Mouse (Mus musculus) kidney, embryonic 14.5 days (tissue): Measurements from ENCODE around the gene Mgat5. TPM values are rescaled to one million over a fixed set of nuclear protein-coding genes. Genes with fewer than 3 reads are reported as not detected.

ENCODE experiments used
- ATAC-seq: fragments of 200-750 bp; cut with Nextera tagmentation; 2 replicates; pipeline ENCODE4 v1.8.0; 2017; ENCODE audit warnings: moderate number of reproducible peaks, mild to moderate bottlenecking, moderate TSS enrichment, moderate library complexity; ENCODE audit not compliant: low FRiP score, low TSS enrichment
- H3K27ac ChIP-seq: fragments of 300-500 bp; sonication (generic); 2 replicates; pipeline ENCODE4 v1.5.1; 2014; ENCODE audit warnings: low read depth, mild to moderate bottlenecking, low read length, moderate library complexity, mixed read lengths
- H3K27me3 ChIP-seq: fragments of 300-500 bp; sonication (generic); 2 replicates; pipeline ENCODE4 v1.6.1; 2014; ENCODE audit warnings: mild to moderate bottlenecking, low read length; ENCODE audit not compliant: control insufficient read depth, insufficient read depth
- H3K36me3 ChIP-seq: fragments of 300-500 bp; sonication (generic); 2 replicates; pipeline ENCODE4 v1.6.1; 2014; ENCODE audit warnings: low read length, mixed read lengths; ENCODE audit not compliant: control insufficient read depth, insufficient read depth
- H3K4me1 ChIP-seq: fragments of 300-500 bp; sonication (generic); 2 replicates; pipeline ENCODE4 v1.6.1; 2014; ENCODE audit warnings: low read length, mixed read lengths; ENCODE audit not compliant: control insufficient read depth, insufficient read depth
- H3K4me2 ChIP-seq: fragments of 300-500 bp; sonication (generic); replicated peaks from 2 replicates; pipeline ENCODE4 v1.6.1; 2014; ENCODE audit warnings: low read depth, mild to moderate bottlenecking, low read length
- H3K4me3 ChIP-seq: fragments of 300-500 bp; sonication (generic); 2 replicates; pipeline ENCODE4 v1.5.1; 2014; ENCODE audit warnings: mild to moderate bottlenecking, low read length
- H3K9ac ChIP-seq: fragments of 300-500 bp; sonication (generic); 2 replicates; pipeline ENCODE4 v1.6.1; 2014; ENCODE audit warnings: low read depth, mild to moderate bottlenecking, low read length, moderate library complexity
- H3K9me3 ChIP-seq: fragments of 300-500 bp; sonication (generic); 2 replicates; pipeline ENCODE4 v1.6.1; 2016; ENCODE audit warnings: low read length; ENCODE audit not compliant: control insufficient read depth
- WGBS: fragments of 180-500 bp; shearing (Covaris S2); extraction: QIAGEN DNeasy Blood & Tissue Kit; methylation state at CpG from one replicate; pipeline ENCODE4 v1.1.7; 2014; 5-methylcytosine and 5-hydroxymethylcytosine counted together
- polyA plus RNA-seq: library from polyadenylated mRNA; unstranded; fragments of >200 nt; fragmentation: Nextera tagmentation; extraction: Ambion mirVana; gene quantifications from 2 replicates; pipeline ENCODE4 v1.2.1, GENCODE M21; 2014

Mgat5 gene
- 8.4 and 11.0 TPM in 2 replicates for polyA plus RNA-seq

- H3K27ac ChIP-seq: peak within 1 kb of the TSS; percentile 84
- 0 out of 2 replicates have a peak, but pooled peaks cover 14% of the 10 kb centered on the region for H3K4me1 ChIP-seq
- H3K27me3 ChIP-seq: no peaks in the 10 kb centered on the region
- WGBS: under 1% methylated on average over 48 of the region's 51 CpGs
- H3K4me3 ChIP-seq: peak within 1 kb of the TSS; percentile 86
- no peaks in the 10 kb centered on the region for H3K36me3 ChIP-seq
- peak; percentile 92 for ATAC-seq
- no peaks in the 10 kb centered on the region for H3K9me3 ChIP-seq
- H3K4me2 ChIP-seq: peak within 1 kb of the TSS; percentile 81
- H3K9ac ChIP-seq: peak within 1 kb of the TSS; percentile 78
These were observed at the start of gene Mgat5 for GRCm38 (mm10) chr1:127204817-127205485. Gene Mgat5, plus strand, starts transcription at chr1:127205015.

- Histone ChIP-seq H3K9me3 (no peaks in the 10 kb centered on the region), H3K27ac (no peak overlapping the region), H3K36me3 (no peaks in the 10 kb centered on the region), H3K4me3 (no peak overlapping the region), H3K9ac (no peak overlapping the region), H3K27me3 (no peaks in the 10 kb centered on the region), H3K4me2 (no peak overlapping the region), H3K4me1 (no peaks in the 10 kb centered on the region)
- WGBS: 92% methylated on average over 5 of the region's 5 CpGs
- no peak for ATAC-seq
These were observed 44.6 kb upstream of the Mgat5 start for GRCm38 (mm10) chr1:127160118-127160760.

DNA sequence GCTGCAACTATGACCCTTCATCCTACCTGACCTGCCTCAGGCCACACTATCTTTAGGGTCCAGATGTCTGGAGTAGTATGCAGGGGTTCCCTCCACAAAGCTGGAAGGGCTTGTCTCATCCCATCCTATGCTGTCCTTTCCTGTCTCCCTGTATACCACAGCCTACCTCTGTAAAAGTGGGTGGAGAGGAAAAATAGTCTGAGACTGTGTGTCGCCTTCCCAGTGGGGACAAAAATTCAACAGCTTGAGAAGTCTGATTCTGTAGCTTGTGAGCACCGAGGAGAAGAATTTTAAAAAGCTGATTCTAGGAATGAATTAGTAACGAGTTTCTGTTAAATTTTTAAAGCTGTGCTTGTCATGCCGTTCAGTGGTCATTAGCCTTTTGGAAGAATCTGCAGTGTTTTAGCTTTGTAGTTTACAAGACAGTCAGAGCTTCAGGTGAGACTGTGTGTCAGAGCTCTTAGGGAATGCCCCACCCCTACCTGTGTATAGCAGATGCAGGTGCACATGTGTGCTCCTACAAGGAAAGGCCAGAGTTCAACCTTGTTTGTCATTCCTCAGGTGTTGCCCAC lies 40.1 kb upstream of the Mgat5 start:
- H3K27me3 ChIP-seq: no peaks in the 10 kb centered on the region
- H3K9me3 ChIP-seq: no peaks in the 10 kb centered on the region
- H3K36me3 ChIP-seq: no peaks in the 10 kb centered on the region
- H3K4me3 ChIP-seq: no peak overlapping the region
- no peak overlapping the region for H3K9ac ChIP-seq
- H3K27ac ChIP-seq: no peak overlapping the region
- H3K4me1 ChIP-seq: no peaks in the 10 kb centered on the region
- 92% methylated on average over 4 of the region's 4 CpGs for WGBS
- no peak for ATAC-seq
- no peak overlapping the region for H3K4me2 ChIP-seq

DNA sequence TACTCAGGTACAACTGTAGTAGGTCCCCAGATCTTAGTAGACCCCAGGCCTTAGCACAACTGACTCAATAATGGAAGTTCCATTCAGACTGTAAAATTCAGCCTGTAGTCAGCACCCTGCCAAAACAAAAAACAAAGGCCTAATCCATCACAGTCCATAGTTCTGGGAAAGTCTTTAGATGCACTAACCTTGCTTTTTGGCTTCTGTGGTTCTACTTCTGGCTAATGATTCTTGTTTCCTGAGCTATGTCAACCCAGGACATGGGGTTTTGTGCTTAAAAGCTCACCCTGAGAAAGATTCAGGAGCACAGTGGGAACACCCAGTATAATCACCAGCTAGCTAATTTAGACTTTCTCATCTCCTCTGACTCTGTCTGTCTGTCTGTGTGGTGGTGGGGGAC lies 38.3 kb upstream of the Mgat5 start:
- ATAC-seq: no peak
- Histone ChIP-seq H3K4me1 (no peaks in the 10 kb centered on the region), H3K9ac (no peak overlapping the region), H3K27ac (no peak overlapping the region), H3K36me3 (no peaks in the 10 kb centered on the region), H3K27me3 (no peaks in the 10 kb centered on the region), H3K4me3 (no peak overlapping the region), H3K9me3 (no peaks in the 10 kb centered on the region), H3K4me2 (no peak overlapping the region)

- Histone ChIP-seq H3K4me1 (no peaks in the 10 kb centered on the region), H3K9ac (no peak overlapping the region), H3K9me3 (no peaks in the 10 kb centered on the region), H3K4me2 (no peak overlapping the region), H3K4me3 (no peak overlapping the region), H3K27me3 (no peaks in the 10 kb centered on the region), H3K27ac (no peak overlapping the region), H3K36me3 (no peaks in the 10 kb centered on the region)
- ATAC-seq: no peak
- 83% methylated on average over 1 of the region's 1 CpGs for WGBS
These were observed 37.2 kb upstream of the Mgat5 start for GRCm38 (mm10) chr1:127167586-127167985.

DNA sequence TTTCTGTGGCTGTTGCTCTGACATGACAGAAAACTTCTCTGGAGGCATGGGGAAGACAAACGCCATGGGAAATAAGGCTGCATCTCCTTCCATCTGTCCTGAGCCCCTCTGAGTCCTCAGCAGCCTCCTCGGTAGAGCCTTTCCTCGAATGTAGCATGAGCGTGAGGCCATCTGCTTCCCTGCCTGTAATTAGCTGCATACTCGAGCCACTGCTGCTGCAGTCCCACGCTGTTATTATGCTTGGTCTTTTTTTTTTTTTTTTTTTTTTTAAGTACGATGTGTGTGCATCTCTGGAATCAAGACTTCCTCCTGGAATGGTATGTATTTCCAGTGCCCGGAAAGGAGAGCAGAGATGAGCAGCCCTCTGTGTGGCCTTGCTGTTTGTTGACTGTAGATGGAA lies 36.6 kb upstream of the Mgat5 start:
- no peak for ATAC-seq
- Histone ChIP-seq H3K36me3 (no peaks in the 10 kb centered on the region), H3K4me3 (no peak overlapping the region), H3K9me3 (no peaks in the 10 kb centered on the region), H3K27ac (no peak overlapping the region), H3K4me1 (no peaks in the 10 kb centered on the region), H3K4me2 (no peak overlapping the region), H3K27me3 (no peaks in the 10 kb centered on the region), H3K9ac (no peak overlapping the region)
- 66% methylated on average over 8 of the region's 8 CpGs for WGBS

- H3K4me2 ChIP-seq: no peak overlapping the region
- no peaks in the 10 kb centered on the region for H3K9me3 ChIP-seq
- no peak overlapping the region for H3K4me3 ChIP-seq
- ATAC-seq: no peak
- 83% methylated on average over 8 of the region's 8 CpGs for WGBS
- H3K4me1 ChIP-seq: no peaks in the 10 kb centered on the region
- no peak overlapping the region for H3K9ac ChIP-seq
- H3K27me3 ChIP-seq: no peaks in the 10 kb centered on the region
- no peaks in the 10 kb centered on the region for H3K36me3 ChIP-seq
- no peak overlapping the region for H3K27ac ChIP-seq
These were observed 35.3 kb upstream of the Mgat5 start for GRCm38 (mm10) chr1:127169516-127169915.

DNA sequence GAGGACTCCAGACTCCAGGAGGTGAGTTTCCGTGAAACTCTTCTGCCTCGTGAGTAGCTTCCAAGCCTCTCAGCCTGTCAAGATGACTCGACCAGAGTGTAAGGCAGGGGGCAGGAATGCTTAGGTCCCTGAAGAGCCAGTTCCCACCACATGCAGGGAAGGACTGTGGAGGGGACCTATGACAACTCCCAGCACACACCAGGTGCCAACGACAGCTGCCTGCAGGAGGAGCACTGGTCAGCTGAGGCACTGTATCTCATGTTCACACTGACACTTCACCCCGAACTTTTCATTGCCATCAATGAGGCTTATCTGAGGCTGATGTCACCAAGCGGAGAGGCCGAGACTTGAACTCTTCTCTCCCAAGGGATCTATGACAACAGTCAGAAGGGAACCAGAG lies 33.5 kb upstream of the Mgat5 start:
- no peak overlapping the region for H3K9ac ChIP-seq
- H3K27ac ChIP-seq: no peak overlapping the region
- no peak overlapping the region for H3K4me2 ChIP-seq
- no peaks in the 10 kb centered on the region for H3K4me1 ChIP-seq
- no peaks in the 10 kb centered on the region for H3K27me3 ChIP-seq
- ATAC-seq: no peak
- no peaks in the 10 kb centered on the region for H3K9me3 ChIP-seq
- H3K4me3 ChIP-seq: no peak overlapping the region
- 87% methylated on average over 7 of the region's 7 CpGs for WGBS
- H3K36me3 ChIP-seq: no peaks in the 10 kb centered on the region

DNA sequence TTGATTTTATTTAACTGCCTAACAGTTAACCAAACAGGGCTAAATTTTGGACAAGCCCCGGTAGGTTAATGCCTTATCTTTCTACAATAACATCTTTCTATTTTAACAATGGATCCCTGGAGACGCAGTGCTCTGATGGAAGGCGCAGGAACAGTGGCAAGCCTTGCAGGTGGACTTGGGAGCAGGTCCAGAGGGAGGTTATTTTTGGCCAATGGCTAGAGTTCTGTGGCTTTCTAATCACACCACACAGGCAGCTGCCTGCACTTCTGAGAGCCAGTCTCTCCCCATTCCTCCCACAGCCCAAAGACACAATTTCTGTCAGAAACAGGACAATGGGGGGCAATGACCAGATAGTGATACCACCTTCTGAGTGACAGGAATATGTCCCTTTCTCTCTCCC lies 31.4 kb upstream of the Mgat5 start:
- Histone ChIP-seq H3K27ac (no peak overlapping the region), H3K4me1 (no peaks in the 10 kb centered on the region), H3K36me3 (no peaks in the 10 kb centered on the region), H3K27me3 (no peaks in the 10 kb centered on the region), H3K4me3 (no peak overlapping the region), H3K4me2 (no peak overlapping the region), H3K9me3 (no peaks in the 10 kb centered on the region), H3K9ac (no peak overlapping the region)
- WGBS: 78% methylated on average over 3 of the region's 3 CpGs
- no peak for ATAC-seq
